Mouse (Mus musculus) intestine, embryonic 16.5 days (tissue): Measurements from ENCODE around the gene Rbp7. TPM values are rescaled to one million over a fixed set of nuclear protein-coding genes. Genes with fewer than 3 reads are reported as not detected.

Experiments used
- ATAC-seq: fragments of 200-750 bp; cut with Nextera tagmentation; 2 replicates; pipeline ENCODE4 v1.8.0; 2017; ENCODE audit warnings: moderate TSS enrichment, moderate library complexity
- H3K27ac ChIP-seq: fragments of 300-500 bp; sonication (generic); 2 replicates; pipeline ENCODE4 v1.5.1; 2014; ENCODE audit warnings: mild to moderate bottlenecking, low read length
- H3K27me3 ChIP-seq: fragments of 300-500 bp; sonication (generic); replicated peaks from 2 replicates; pipeline ENCODE4 v1.6.1; 2014; ENCODE audit warnings: low read length, control low read depth, mixed read lengths; ENCODE audit not compliant: control insufficient read depth, insufficient read depth
- H3K36me3 ChIP-seq: fragments of 300-500 bp; sonication (generic); 2 replicates; pipeline ENCODE4 v1.6.1; 2014; ENCODE audit warnings: low read length, control low read depth; ENCODE audit not compliant: control insufficient read depth, insufficient read depth
- H3K4me1 ChIP-seq: fragments of 300-500 bp; sonication (generic); 2 replicates; pipeline ENCODE4 v1.6.1; 2014; ENCODE audit warnings: low read length, control low read depth, mixed read lengths; ENCODE audit not compliant: control insufficient read depth, insufficient read depth
- H3K4me2 ChIP-seq: fragments of 300-500 bp; sonication (generic); 2 replicates; pipeline ENCODE4 v1.6.1; 2014; ENCODE audit warnings: low read depth, low read length, control low read depth
- H3K4me3 ChIP-seq: fragments of 300-500 bp; sonication (generic); 2 replicates; pipeline ENCODE4 v1.5.1; 2014; ENCODE audit warnings: mild to moderate bottlenecking, low read length
- H3K9ac ChIP-seq: fragments of 300-500 bp; sonication (generic); 2 replicates; pipeline ENCODE4 v1.6.1; 2014; ENCODE audit warnings: low read depth, low read length
- H3K9me3 ChIP-seq: fragments of 300-500 bp; sonication (generic); 2 replicates; pipeline ENCODE4 v1.6.1; 2016; ENCODE audit warnings: low read length, control low read depth; ENCODE audit not compliant: control insufficient read depth
- WGBS: fragments of 180-500 bp; shearing (Covaris S2); extraction: QIAGEN DNeasy Blood & Tissue Kit; methylation state at CpG from one replicate; pipeline ENCODE4 v1.1.7; 2014; 5-methylcytosine and 5-hydroxymethylcytosine counted together
- polyA plus RNA-seq: library from polyadenylated mRNA; unstranded; fragments of >200 nt; fragmentation: Nextera tagmentation; extraction: Ambion mirVana; gene quantifications from 2 replicates; pipeline ENCODE4 v1.2.1, GENCODE M21; 2015

Rbp7 gene
- polyA plus RNA-seq, 1 experiment from 2014 or later, result 2.2 TPM

DNA sequence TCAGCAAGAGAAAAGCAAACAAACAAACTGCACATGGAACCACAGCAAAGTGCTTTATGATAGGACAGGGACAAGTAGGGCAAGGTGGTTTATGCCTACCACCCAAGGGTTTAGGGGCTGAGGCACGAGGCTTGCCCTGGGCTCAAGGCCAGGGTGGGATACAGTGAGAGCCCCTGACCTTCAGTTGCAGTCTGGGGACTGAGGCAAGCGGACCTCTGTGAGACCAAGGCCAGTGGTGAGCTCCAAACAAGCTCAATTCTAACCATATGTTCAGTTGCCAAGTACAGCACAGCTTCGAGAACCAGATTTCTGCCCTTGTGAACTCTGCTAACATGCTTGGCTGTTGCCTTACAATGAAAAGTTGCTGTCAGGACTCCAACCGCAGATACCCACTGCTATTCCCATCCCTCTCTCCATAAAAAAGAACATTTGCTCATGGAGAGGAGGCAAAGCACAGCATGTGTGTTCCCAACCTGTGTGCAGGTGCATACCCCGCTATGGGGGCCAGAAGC is 36.9 kb downstream of the Rbp7 start:
- no peak for ATAC-seq
- Histone ChIP-seq H3K9ac (no peak overlapping the region), H3K4me3 (no peak overlapping the region), H3K36me3 (0 out of 2 replicates have a peak, but pooled peaks cover 3% of the 10 kb centered on the region), H3K4me1 (peaks cover 43% of the 10 kb centered on the region), H3K9me3 (no peaks in the 10 kb centered on the region), H3K4me2 (no peak overlapping the region), H3K27me3 (no peaks in the 10 kb centered on the region), H3K27ac (no peak overlapping the region)
- WGBS, result 75% methylated on average over 5 of the region's 5 CpGs

- Histone ChIP-seq H3K27me3 (no peaks in the 10 kb centered on the region), H3K4me3 (no peak overlapping the region), H3K27ac (peak overlapping the region; percentile 84; the same call in 1 of the 2 replicates), H3K9ac (no peak overlapping the region), H3K36me3 (peaks cover 6% of the 10 kb centered on the region; the same call in 1 of the 2 replicates), H3K4me2 (no peak overlapping the region), H3K9me3 (no peaks in the 10 kb centered on the region), H3K4me1 (peaks cover 42% of the 10 kb centered on the region)
- 82% methylated on average over 2 of the region's 2 CpGs for WGBS
- ATAC-seq, result no peak
Observed at GRCm38 (mm10) chr4:149416986-149417385, 37.8 kb downstream of the Rbp7 start.

DNA sequence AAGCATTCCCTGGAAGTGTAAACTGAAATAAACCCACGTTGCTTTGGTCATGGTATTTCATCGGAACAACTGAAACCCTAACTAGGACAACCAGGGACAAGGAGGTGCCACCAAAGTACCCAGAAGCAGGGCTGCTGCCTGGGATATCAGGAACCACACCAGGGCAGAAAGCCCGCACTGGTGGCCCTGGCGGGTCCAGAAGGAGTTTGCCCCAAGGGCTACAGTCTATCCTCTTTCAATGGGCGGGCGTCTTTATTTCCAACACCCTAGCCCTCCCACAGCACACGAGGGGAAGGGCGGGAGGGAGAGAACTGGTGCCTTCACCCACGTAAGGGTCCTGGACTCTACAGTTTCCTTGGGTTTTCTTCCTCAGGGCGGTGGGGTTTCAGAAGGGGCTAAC is 38.4 kb downstream of the Rbp7 start:
- Histone ChIP-seq H3K9me3 (no peaks in the 10 kb centered on the region), H3K36me3 (peaks cover 3% of the 10 kb centered on the region; the same call in 1 of the 2 replicates), H3K27ac (peak overlapping the region; percentile 84), H3K4me2 (no peak overlapping the region), H3K9ac (0 out of 2 replicates have a peak overlapping the region, but pooled peaks have one; percentile 14), H3K27me3 (no peaks in the 10 kb centered on the region), H3K4me1 (peaks cover 42% of the 10 kb centered on the region), H3K4me3 (no peak overlapping the region)
- 66% methylated on average over 10 of the region's 10 CpGs for WGBS
- no peak for ATAC-seq

GRCm38 (mm10) chr4:149415651-149416169 is 39.1 kb downstream of the Rbp7 start:
- H3K4me1 ChIP-seq, result peaks cover 39% of the 10 kb centered on the region
- peak; percentile 87 for ATAC-seq
- no peaks in the 10 kb centered on the region for H3K27me3 ChIP-seq
- H3K27ac ChIP-seq, result peak overlapping the region; percentile 84
- H3K36me3 ChIP-seq, result peaks cover 3% of the 10 kb centered on the region
- WGBS, result 43% methylated on average over 13 of the region's 13 CpGs
- H3K9me3 ChIP-seq, result no peaks in the 10 kb centered on the region
- H3K4me3 ChIP-seq, result no peak overlapping the region
- peak overlapping the region; percentile 22 for H3K4me2 ChIP-seq
- H3K9ac ChIP-seq, result 0 out of 2 replicates have a peak overlapping the region, but pooled peaks have one; percentile 14

DNA sequence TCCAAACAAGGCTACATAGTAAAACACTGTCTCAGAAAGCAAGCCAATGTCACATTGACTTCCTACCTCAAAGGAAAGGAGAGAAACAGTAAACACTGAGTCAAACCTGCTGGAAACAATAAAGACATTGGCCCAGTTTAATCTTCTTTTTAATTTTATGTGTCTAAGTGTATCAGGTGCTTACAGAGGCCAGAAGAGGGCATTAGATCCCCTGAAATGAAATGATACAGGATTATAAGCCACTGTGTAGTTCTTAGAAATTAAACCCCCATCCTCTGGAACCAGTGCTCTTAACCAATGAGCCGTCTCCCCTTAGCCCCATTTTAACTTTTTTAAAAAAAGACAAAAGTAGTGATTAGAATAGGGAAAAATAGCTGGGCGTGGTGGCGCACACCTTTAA is 40.5 kb downstream of the Rbp7 start:
- H3K9me3 ChIP-seq, result no peaks in the 10 kb centered on the region
- 93% methylated on average over 3 of the region's 3 CpGs for WGBS
- H3K4me1 ChIP-seq, result peaks cover 39% of the 10 kb centered on the region
- H3K27me3 ChIP-seq, result no peaks in the 10 kb centered on the region
- no peak overlapping the region for H3K4me2 ChIP-seq
- no peak overlapping the region for H3K4me3 ChIP-seq
- no peak for ATAC-seq
- no peak overlapping the region for H3K9ac ChIP-seq
- H3K27ac ChIP-seq, result no peak overlapping the region
- peaks cover 5% of the 10 kb centered on the region for H3K36me3 ChIP-seq

DNA sequence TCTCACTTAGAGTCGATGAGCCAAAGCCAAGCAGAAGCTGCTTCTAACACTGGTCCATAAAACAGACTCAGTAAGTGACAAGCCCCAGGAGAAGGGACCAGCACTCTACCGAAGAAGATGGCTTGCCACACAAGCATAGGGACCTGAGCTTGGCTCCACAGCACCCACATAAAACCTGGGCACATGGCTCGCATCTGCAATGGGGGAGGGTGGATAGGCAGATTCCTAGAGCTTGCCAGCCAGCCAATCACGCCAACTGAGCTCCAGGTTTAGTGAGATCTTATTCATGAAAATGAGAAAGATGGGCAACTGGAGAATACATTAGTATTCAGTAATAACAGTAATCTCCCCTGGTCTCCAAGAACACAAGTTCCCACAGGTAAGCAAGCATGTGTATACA is 45.0 kb downstream of the Rbp7 start:
- no peak for ATAC-seq
- H3K27ac ChIP-seq, result no peak overlapping the region
- H3K9ac ChIP-seq, result no peak overlapping the region
- H3K4me2 ChIP-seq, result no peak overlapping the region
- 86% methylated on average over 4 of the region's 4 CpGs for WGBS
- no peaks in the 10 kb centered on the region for H3K9me3 ChIP-seq
- H3K4me1 ChIP-seq, result peaks cover 5% of the 10 kb centered on the region; the same call in 1 of the 2 replicates
- H3K27me3 ChIP-seq, result no peaks in the 10 kb centered on the region
- H3K36me3 ChIP-seq, result peaks cover 5% of the 10 kb centered on the region
- H3K4me3 ChIP-seq, result no peak overlapping the region

DNA sequence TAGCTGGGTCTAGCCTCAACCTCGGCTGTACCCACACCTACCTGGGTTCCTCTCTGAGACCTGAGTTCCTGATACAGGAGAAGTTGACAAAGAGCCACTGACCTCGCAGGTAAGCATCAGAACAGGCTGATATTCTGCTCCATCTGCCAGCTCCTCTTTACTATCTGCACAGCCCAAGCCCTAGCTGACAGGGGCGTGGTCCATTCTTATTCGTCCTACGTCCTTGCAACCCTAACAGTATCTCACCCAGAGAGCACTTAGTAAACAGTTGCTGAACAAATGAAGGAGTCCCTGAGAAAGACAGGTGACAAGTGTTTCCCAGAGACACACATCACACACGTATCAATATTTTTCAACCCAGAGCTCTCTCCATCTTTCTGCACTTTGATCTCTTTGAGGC is 46.4 kb downstream of the Rbp7 start:
- no peak overlapping the region; the same call in 1 of the 2 replicates for H3K9ac ChIP-seq
- peaks cover 18% of the 10 kb centered on the region for H3K4me1 ChIP-seq
- H3K4me3 ChIP-seq, result no peak overlapping the region
- 74% methylated on average over 6 of the region's 6 CpGs for WGBS
- peak overlapping the region; percentile 16; the same call in 1 of the 2 replicates for H3K27ac ChIP-seq
- H3K4me2 ChIP-seq, result no peak overlapping the region
- H3K36me3 ChIP-seq, result peaks cover 5% of the 10 kb centered on the region
- H3K27me3 ChIP-seq, result no peaks in the 10 kb centered on the region
- H3K9me3 ChIP-seq, result no peaks in the 10 kb centered on the region
- no peak for ATAC-seq

DNA sequence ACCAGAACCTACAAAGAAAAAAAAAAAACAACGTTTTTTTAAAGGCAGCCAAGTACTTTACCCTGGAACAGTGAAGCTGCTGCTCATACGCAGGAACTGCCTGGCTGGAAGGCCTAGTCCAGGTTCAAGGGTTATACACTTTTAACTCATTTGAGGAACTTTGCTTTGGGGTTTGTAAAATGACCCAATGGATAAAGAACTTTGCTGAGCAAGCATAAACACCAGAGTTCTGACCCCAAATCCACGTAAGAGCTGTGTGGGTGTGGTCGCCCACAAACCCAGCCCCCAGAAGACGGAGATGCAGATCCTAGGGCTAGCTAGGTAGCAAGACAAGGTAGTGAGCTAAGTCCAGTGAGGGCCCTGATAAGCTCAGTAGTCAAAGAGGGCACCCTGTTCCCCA is 47.3 kb downstream of the Rbp7 start:
- H3K9ac ChIP-seq, result no peak overlapping the region
- H3K9me3 ChIP-seq, result no peaks in the 10 kb centered on the region
- WGBS, result 73% methylated on average over 5 of the region's 5 CpGs
- peak overlapping the region; percentile 16; the same call in 1 of the 2 replicates for H3K27ac ChIP-seq
- H3K4me3 ChIP-seq, result no peak overlapping the region
- H3K27me3 ChIP-seq, result no peaks in the 10 kb centered on the region
- no peak overlapping the region for H3K4me2 ChIP-seq
- H3K4me1 ChIP-seq, result peaks cover 25% of the 10 kb centered on the region
- ATAC-seq, result no peak
- H3K36me3 ChIP-seq, result peaks cover 5% of the 10 kb centered on the region

DNA sequence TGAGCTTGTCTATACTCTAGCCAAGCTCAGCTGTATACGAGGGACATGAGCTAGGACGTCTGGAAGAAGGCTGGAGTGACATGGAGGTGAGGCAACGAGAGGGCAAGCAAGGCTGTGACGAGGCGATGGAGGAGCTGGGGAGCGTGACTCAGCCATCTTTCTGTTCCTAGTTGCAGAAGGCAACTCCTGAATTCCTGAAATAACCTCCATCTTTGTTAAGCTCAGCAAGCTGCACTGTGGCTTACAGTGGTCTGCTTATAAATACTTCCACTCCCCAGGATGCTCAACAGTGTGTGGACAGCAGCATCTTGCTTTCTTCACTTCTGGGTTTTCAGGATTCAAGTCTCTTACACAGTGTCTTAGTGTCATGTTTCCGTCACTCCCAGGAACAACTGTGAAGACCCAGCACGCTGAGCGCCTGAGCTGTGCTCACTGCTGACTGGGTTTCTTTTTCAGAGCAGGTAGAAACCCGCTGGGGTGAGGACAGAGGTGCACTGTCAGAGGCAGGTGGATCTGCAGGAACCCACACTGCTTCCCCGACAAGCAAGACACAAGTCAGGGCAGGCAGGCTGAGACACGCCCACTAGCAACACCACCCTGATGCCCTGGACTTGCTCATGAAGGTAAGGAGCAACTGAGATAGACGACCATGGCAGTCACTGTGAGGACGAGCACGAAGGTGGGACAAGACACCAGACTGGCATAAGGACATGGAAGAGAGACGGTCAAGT is 48.9 kb downstream of the Rbp7 start:
- Histone ChIP-seq H3K27ac (no peak overlapping the region), H3K4me2 (no peak overlapping the region), H3K36me3 (peaks cover 2% of the 10 kb centered on the region), H3K4me1 (peaks cover 35% of the 10 kb centered on the region), H3K4me3 (no peak overlapping the region), H3K27me3 (no peaks in the 10 kb centered on the region), H3K9me3 (no peaks in the 10 kb centered on the region), H3K9ac (no peak overlapping the region)
- 78% methylated on average over 16 of the region's 16 CpGs for WGBS
- no peak for ATAC-seq
